Mouse (Mus musculus) cerebellum, adult 2 months (tissue): ENCODE results near the gene Rerg.

Experiments used
- CTCF ChIP-seq: fragments of 200-500 bp; IDR thresholded peaks from 2 replicates; pipeline ENCODE4 v1.5.1; 2011; ENCODE audit warnings: low read depth, mild to moderate bottlenecking, control low read depth, low read length, moderate library complexity, borderline replicate concordance; ENCODE audit not compliant: insufficient read depth
- POLR2A ChIP-seq: fragments of 200-500 bp; IDR thresholded peaks from 2 replicates; pipeline ENCODE4 v1.6.1; 2011; ENCODE audit warnings: low read length, control low read depth, borderline replicate concordance; ENCODE audit not compliant: insufficient read depth

DNA sequence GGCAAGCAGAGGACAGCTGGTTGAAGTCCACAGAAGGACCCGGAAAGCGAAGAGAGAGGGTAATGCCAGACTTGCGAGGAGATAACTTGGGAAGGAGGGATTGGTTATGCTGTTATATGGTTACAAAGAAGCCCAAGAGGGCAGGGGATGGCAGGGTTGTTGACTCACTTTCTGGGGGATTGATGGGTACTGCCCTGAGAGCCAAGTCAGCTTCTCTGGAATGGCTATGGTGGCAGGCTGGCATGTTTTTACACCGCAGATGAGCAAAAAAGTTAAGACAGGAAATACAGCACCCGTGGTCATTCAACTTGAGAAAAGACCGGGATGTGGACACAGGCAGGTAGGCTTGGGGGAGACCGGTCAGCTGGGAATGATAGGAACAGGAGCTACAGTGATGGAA, 7.8 kb downstream of the Rerg start:
- TF ChIP-seq CTCF (no peak), POLR2A (no peak)
